Mouse (Mus musculus): Measurements from ENCODE around the gene C1ra. TPM values are rescaled to one million over a fixed set of nuclear protein-coding genes. Genes with fewer than 3 reads are reported as not detected.

The C1ra gene
- total RNA-seq, 1 experiment from 2014 or later: 11.0 TPM

Other genes with a start within 250 kb of the C1ra start
- gene Cd163, start 207.7 kb upstream of the C1ra start, total RNA-seq (2017): 4.2 and 4.7 TPM in 2 replicates
- gene Pex5, start 97.3 kb upstream of the C1ra start, total RNA-seq (2017): 23.6 and 37.3 TPM in 2 replicates
- gene Clstn3, start 47.6 kb upstream of the C1ra start, total RNA-seq (2017): 13.4 and 23.8 TPM in 2 replicates
- gene C1rl, start 19.3 kb upstream of the C1ra start, total RNA-seq (2017): 6.6 and 8.1 TPM in 2 replicates
- not detected in 2 replicates for gene C1s1, start 30.0 kb downstream of the C1ra start, total RNA-seq (2017)
- not detected in 2 replicates for gene C1rb, start 57.9 kb downstream of the C1ra start, total RNA-seq (2017)
- not detected in 2 replicates for gene C1s2, start 123.7 kb downstream of the C1ra start, total RNA-seq (2017)
- 28.5 and 29.6 TPM in 2 replicates for gene Lpcat3, start 150.6 kb downstream of the C1ra start, total RNA-seq (2017)
- 160 and 203 TPM in 2 replicates for gene Emg1, start 199.8 kb downstream of the C1ra start, total RNA-seq (2017)
- 252 and 265 TPM in 2 replicates for gene Phb2, start 199.9 kb downstream of the C1ra start, total RNA-seq (2017)
- gene Ptpn6, start 226.3 kb downstream of the C1ra start, total RNA-seq (2017): 476 and 523 TPM in 2 replicates
- 189 and 215 TPM in 2 replicates for gene Grcc10, start 229.0 kb downstream of the C1ra start, total RNA-seq (2017)
- gene Gm45234, start 243.6 kb downstream of the C1ra start, total RNA-seq (2017): not detected in 2 replicates
- 5.9 and 6.0 TPM in 2 replicates for gene Atn1, start 244.1 kb downstream of the C1ra start, total RNA-seq (2017)

Measured in hematopoietic stem cell, adult 5-6 weeks (primary cell).